Mouse (Mus musculus) heart, postnatal 0 days (tissue): Measurements from ENCODE around the gene Carm1.

ENCODE experiments used
- CTCF ChIP-seq: IDR thresholded peaks from 2 replicates; pipeline ENCODE4 v1.5.1; 2016; ENCODE audit warnings: antibody characterized with exemption, control low read depth, low read depth
- EP300 ChIP-seq: IDR thresholded peaks from 2 replicates; pipeline ENCODE4 v1.6.1; 2016; ENCODE audit warnings: antibody characterized with exemption, low read depth

- TF ChIP-seq CTCF (no peak), EP300 (no peak)
Observed at GRCm38 (mm10) chr9:21526634-21526944, 20.1 kb upstream of the Carm1 start.
